21 mouse cellular contexts compared by ENCODE assay signal in genomic region chr11:70791676-70792075, GRCm38 (mm10). TPM values are rescaled to one million over a fixed set of nuclear protein-coding genes. Genes with fewer than 3 reads are reported as not detected.
DNase-seq lines count a peak whose midpoint lies in the region; ATAC-seq lines count a peak whose summit lies in the region.
"Had no signal": no experiment of that assay in that cellular context is flagged by ENCODE, and none has a peak within 500 bp of the region (broad histone marks: within the 10 kb centered on the region; RNA-seq: fewer than 3 reads in every experiment).

No protein-coding gene starts in this region.

- intact Hi-C loops in left cerebral cortex, postnatal 10 days (cut with DNase I) = no loop called here

- peak; percentile 62 for DNase-seq in CD4-positive helper T cell, adult 2 months (ENCODE audit: low read depth, low spot score)
- peak; percentile 27 to 33 for DNase-seq in CD8-positive naive resting alpha-beta T cell, adult 2 months (ENCODE audit: low read depth in 2 of 2, low spot score in 2 of 2)
- peak; percentile 66 for DNase-seq in naive thymus-derived CD4-positive, alpha-beta T cell, adult 2 months (ENCODE audit: low read depth)
- no peak for DNase-seq in left cerebral cortex, postnatal 10 days (ENCODE audit: extremely low spot score in 1 of 2, low spot score in 2 of 2)
- DNase-seq: adrenal gland, adult 2 months; adrenal gland, postnatal 25 days; cerebellum, adult 11 months; cerebellum, adult 8-10 months; cerebellum, postnatal 10 days; gastrocnemius, postnatal 10 days; gastrocnemius, postnatal 36 days; kidney, adult 18-20 months had no signal

- ATAC-seq in granulocyte monocyte progenitor cell, adult 5-6 weeks (replicated peaks; ENCODE audit: poor library complexity, severe bottlenecking) = peak; percentile 23
- no peak for ATAC-seq in cerebellum, adult (ENCODE audit: insufficient number of reproducible peaks, low FRiP score, low TSS enrichment)
- ATAC-seq: forebrain, embryonic 13.5 days; forebrain, embryonic 16.5 days; hindbrain, embryonic 16.5 days; intestine, embryonic 16.5 days; Patski had no signal

RNA-seq across cellular contexts. Expression of gene Scimp, which starts 20.7 kb away (rescaled TPM):
- total RNA-seq in granulocyte monocyte progenitor cell, adult 5-6 weeks (2014; fragmentation: Nextera tagmentation) = not detected in 2 replicates
- not detected in 2 replicates for total RNA-seq in granulocyte monocyte progenitor cell, adult 5-6 weeks (2017)
- not detected for total RNA-seq in left cerebral cortex, postnatal 10 days (2021)
- total RNA-seq: ES-E14; gastrocnemius, adult 18-20 months; gastrocnemius, postnatal 10 days; gastrocnemius, postnatal 36 days had no signal

RNA-seq across cellular contexts. Expression of gene Zfp3, which starts 27.7 kb away (rescaled TPM):
- 0.45 and 2.1 TPM in 2 replicates for total RNA-seq in granulocyte monocyte progenitor cell, adult 5-6 weeks (2014; fragmentation: Nextera tagmentation)
- total RNA-seq in granulocyte monocyte progenitor cell, adult 5-6 weeks (2017) = 0.26 and 1.0 TPM in 2 replicates
- 10 to 100 TPM; 13.8 to 15.8 TPM for total RNA-seq in left cerebral cortex, postnatal 10 days (2021)

RNA-seq across cellular contexts. Expression of gene Rabep1, which starts 52.9 kb away (rescaled TPM):
- total RNA-seq in granulocyte monocyte progenitor cell, adult 5-6 weeks (2014; fragmentation: Nextera tagmentation) = 20.4 and 22.5 TPM in 2 replicates
- total RNA-seq in granulocyte monocyte progenitor cell, adult 5-6 weeks (2017) = 32.1 and 36.9 TPM in 2 replicates
- 100 to 1,000 TPM; 113 to 115 TPM for total RNA-seq in left cerebral cortex, postnatal 10 days (2021)

Comparison
In these comparisons a context has a peak if more than half of its experiments do, and no peak if none do; other contexts are left out.
1. DNase-seq: peak in CD4-positive helper T cell, adult 2 months (single experiment), CD8-positive naive resting alpha-beta T cell, adult 2 months (2 of 2) and naive thymus-derived CD4-positive, alpha-beta T cell, adult 2 months (single experiment); none in left cerebral cortex, postnatal 10 days (0 of 2).
2. RNA of gene Zfp3, which starts 27.7 kb away (total RNA-seq): 13.8 to 15.8 TPM in left cerebral cortex, postnatal 10 days; 0.26 to 2.1 TPM in granulocyte monocyte progenitor cell, adult 5-6 weeks; every median in the first group is over 4 times any median in the second.